Mouse (Mus musculus): ENCODE measurements around the gene Carmil2.

DNA sequence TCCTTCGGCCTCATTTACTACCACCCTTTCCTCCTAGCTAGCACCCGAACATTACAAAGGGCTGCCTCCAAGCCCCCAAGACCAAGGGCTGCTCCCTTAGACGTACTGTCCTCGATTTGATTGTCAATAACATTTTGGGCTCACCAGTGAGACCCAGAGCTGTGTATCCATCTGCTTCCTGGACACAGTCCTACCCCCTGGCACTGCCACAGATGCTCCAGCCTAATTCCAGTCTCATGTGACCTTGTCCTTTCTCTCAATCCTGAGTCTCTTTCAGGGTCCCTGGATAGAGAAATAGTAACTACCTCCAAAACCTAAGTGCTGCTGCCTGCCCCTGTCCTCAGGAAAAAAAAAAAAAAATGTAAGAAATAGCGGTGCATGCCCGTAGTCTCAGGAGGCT, 18.9 kb downstream of the Carmil2 start:
- no peak for TF ChIP-seq CTCF (IDR thresholded peaks at IDR 0.05; ENCODE audit: extremely low read depth, insufficient read depth, low read length)
- no peak for TF ChIP-seq POLR2A (IDR thresholded peaks at IDR 0.05; ENCODE audit: extremely low read depth, insufficient read depth, low read length)
